Mouse (Mus musculus): ENCODE measurements around the gene Cstl1.
"Not testable (repeated sequence)": the region's sequence is repeated elsewhere in the genome, so short reads cannot be mapped to it uniquely, and the experiment has no call there.

The Cstl1 gene

DNA sequence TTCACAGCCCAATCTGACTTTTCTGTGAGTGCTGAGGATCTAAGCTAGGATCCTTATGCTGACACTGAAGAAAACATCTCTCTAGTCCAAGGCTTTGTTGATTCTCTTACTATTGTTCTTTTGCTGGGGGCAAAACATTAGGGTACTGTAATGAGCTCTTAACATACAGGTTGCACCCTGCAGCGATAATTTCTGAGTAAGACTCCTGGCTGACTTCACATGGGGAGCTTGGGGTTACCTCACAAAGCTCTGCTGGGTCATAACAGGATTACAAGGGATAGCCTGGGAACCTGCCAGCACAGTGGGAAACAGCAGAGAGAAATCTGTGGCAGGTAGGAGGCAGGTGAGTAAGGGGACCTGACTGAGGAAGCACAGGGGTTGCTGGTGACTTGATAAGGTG is at the start of gene Cstl1:
Gene Cstl1, plus strand, starts transcription at position 301 of the 400 bp plus-strand sequence.
- DNase-seq, result no peak

GRCm38 (mm10) chr2:148706409-148707201 is 43.6 kb upstream of the Cstl1 start:
- DNase-seq, result no peak

- DNase-seq, result no peak
Measured at GRCm38 (mm10) chr2:148707202-148707530, 43.0 kb upstream of the Cstl1 start.

GRCm38 (mm10) chr2:148712326-148712725 is 37.8 kb upstream of the Cstl1 start:
- no peak for DNase-seq

DNA sequence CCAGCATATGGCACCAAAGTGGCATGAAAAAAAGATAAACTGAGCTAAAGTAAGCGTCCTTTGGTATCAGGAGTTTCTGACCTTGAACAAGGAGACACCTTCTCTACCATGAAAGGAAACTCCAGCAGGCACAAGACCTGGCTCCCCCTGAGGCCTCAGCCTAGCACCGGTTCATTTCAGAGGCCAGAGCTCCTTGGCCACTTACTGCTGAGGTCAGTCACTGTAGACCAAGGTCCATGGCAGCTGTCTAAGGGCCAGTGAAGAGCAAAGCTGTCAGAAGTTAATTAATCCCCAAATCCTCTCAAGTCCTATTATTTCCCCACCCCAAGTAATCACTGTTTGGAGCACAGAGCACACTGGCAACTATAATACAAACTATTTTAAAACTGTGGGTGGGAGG is 33.1 kb upstream of the Cstl1 start:
- no peak for DNase-seq

DNA sequence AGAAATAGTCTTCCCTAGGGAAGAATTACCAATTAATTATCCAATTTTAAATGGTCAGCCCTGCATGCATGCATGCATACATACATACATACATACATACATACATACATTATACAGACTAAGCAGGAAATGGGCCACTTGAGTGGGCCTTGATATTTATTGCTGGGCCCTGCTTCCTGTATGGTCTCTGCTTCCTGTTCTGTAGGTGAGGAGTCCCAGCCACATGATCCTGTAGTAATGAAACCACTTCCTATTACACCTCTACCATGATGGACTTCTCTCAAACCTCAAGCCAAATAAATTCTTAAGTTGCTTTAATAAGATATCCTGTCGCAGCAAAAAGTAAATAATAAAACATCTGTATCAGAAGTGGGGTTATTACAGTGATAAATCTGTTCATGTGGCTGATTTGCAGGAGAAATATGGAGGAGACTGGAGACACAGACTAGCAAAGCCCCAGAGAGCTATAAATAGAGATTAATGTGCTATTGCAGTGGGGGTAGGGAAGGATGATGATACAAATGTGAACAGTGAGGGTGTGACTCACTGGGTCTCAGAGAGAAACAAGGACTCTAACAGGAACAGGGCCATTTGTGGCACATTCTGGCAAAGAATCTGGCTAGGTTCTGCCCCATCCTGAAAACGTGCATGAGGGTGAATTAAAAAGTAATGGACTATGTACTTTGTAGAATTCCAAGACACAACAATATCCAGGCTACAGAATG is 30.7 kb upstream of the Cstl1 start:
- DNase-seq, result no peak

- DNase-seq, result no peak
Measured at GRCm38 (mm10) chr2:148731614-148732326, 18.4 kb upstream of the Cstl1 start.

GRCm38 (mm10) chr2:148732327-148733000 is 17.7 kb upstream of the Cstl1 start, which contains the start of gene Napb:
Gene Napb, minus strand, starts transcription at chr2:148732467.
- DNase-seq, result peak; percentile 97

DNA sequence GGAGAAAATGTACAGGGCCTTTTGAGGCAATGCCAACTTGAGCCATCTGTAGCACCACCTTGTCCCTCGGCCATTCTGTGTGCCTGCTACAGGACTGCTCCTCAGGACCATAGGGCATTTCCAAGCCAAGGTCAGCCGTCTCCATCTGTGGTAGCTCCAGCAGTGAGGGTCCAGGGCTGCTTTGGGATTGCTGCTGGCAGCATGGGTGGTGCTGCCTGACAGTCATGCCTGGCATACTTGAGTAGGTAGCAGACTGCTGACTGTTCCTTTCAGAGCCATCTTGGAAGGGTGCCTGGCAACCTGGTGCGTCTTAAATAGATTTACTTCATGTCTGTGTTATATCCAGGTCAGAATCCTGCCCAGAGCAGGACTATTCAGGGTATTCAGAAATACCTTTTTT is 7.2 kb upstream of the Cstl1 start:
- DNase-seq, result peak; percentile 67

DNA sequence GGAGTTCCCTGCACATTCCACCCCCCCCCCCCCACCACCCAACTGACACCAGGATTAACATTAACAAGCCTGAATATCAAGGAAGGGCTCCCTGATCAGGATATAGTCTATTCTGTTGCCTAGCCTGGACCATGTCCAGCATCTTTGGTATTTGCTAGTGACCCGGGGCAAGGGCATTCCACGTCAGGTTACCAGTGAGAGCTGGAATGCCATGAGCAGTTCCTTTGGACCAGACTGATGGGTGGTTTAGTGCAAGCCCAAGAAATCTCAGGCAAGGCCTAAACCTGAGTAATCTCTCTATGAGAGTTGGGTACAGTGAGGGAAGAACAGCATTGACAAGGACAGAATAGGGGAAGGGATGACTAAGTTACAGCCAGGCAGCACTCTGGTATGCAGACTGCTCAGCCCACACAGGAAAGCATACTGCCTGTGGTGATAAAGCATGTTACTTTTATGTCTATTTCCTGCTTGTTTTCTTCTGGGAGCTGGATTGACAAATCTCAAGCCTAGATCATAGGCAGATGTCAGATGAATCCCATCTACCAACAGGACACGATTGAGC is 6.2 kb upstream of the Cstl1 start:
- DNase-seq, result no peak

DNA sequence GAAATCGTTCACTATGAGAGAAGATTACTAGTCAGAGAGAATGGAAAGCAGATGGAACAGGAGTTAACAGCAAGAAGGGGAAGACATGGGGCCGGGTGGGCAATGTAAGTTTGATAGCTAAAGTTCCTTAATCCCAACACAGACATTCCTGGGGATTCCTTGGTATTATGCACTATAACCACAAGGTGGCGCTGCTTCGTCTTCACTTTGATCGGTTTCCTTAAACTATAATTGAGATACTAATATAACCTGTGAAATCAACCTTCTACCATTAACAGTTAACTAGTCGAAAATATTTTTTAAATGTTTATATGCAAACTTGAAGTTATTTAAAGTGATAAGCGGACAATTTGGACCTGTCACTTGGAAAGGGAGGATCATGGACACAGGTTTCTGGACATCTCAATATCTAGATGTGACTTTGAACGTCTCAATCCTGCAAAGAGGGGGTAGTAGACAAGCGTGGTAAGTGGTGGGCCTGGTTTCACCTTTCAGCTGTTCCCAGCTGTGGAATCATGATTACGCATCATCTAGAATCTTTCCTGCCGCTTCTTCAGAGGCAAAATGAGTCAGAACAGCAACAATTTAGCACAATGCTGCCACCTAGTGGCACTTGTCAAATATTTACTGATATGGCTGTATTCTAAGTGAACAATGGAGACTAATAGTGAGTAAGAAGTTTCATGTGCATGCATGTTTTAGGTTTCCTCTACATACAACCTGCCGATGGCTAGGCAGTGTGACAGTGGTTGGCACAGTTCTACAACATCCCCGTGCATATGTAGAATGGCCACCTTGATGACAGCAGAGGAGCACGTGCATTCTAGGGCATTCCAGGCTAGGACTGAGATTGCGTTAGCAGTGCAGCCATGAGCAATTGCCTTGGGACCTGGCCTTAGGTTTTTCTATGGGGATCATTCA is 2.0 kb downstream of the Cstl1 start:
- DNase-seq, result peak; percentile 84

- no peak for DNase-seq
Measured at GRCm38 (mm10) chr2:148754310-148754846, 4.2 kb downstream of the Cstl1 start.

- DNase-seq, result no peak
Measured at GRCm38 (mm10) chr2:148763648-148764388, 13.7 kb downstream of the Cstl1 start.

GRCm38 (mm10) chr2:148771397-148771796 is 21.2 kb downstream of the Cstl1 start, which contains the start of gene Cst11:
Gene Cst11, minus strand, starts transcription at chr2:148771497.
- DNase-seq, result not testable (repeated sequence)

GRCm38 (mm10) chr2:148781709-148782108 is 31.6 kb downstream of the Cstl1 start, which contains the start of gene 8030411F24Rik:
Gene 8030411F24Rik, plus strand, starts transcription at chr2:148782009.
- DNase-seq, result no peak

- DNase-seq, result peak; percentile 3
Measured at GRCm38 (mm10) chr2:148789142-148789541, 39.0 kb downstream of the Cstl1 start, which contains the start of gene Cst12. Gene Cst12, plus strand, starts transcription at chr2:148789361.

GRCm38 (mm10) chr2:148798485-148798884 is 48.3 kb downstream of the Cstl1 start, which contains the start of gene Cst8:
Gene Cst8, plus strand, starts transcription at chr2:148798785.
- no peak for DNase-seq

DNA sequence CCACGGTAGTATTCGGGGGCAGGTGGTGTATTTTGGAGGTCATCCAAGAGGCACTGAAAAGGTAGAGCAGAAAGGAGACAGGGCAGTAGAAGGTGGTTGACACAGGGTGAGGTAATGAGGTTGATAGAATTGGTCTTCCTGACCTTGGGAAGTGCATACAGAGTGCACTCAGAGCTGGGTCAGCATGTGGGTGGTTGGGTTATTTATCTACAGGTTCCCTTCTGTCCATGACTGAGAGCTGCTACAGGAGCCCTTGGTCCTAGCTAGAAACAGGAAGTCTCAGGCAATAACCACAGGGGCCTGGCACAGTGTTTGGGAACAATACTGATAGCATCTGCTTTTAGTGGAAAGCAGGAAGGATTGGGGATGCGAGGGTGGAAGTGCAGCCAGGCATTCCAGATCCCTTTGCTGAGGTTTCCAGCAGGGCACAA is 51.3 kb downstream of the Cstl1 start:
- no peak for DNase-seq

Data from right cerebral cortex, adult 18-20 months (tissue).